Mouse (Mus musculus): Measurements from ENCODE around the gene Arnt2. TPM values are rescaled to one million over a fixed set of nuclear protein-coding genes. Genes with fewer than 3 reads are reported as not detected.

The Arnt2 gene
- polyA plus RNA-seq, 2 experiments = 11.0 to 29.7 TPM

DNA sequence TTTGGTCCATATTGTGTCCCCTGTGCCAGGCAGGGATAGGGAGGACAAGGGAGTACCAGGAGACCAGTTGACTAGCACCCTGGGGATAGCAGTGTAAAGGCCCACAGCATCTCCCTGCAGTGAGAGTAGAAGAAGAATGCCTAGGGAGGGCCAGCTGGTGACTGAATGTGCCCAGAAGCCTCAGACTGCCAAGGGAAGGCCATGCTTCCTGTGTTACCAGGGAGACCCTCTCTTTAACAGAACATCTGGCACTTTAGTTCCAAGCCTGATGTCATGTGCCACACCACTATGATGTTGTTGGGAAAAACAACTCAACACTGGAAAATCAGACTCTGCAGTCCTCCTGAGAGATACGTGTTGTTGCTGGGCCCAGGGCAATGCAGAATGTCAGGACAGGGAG is 12.7 kb downstream of the Arnt2 start:
- 46% methylated on average over 1 of the region's 1 CpGs for WGBS
- DNase-seq (ENCODE audit: low spot score) = no peak
- no peaks in the 10 kb centered on the region for H3K4me1 ChIP-seq (ENCODE audit: control insufficient read depth, insufficient read depth, low read length)
- no peak overlapping the region for H3K4me2 ChIP-seq (replicated peaks; ENCODE audit: low read depth, low read length, severe bottlenecking)
- H3K27ac ChIP-seq (replicated peaks; ENCODE audit: low read depth, low read length) = no peak overlapping the region
- H3K36me3 ChIP-seq (ENCODE audit: control insufficient read depth, insufficient read depth, low read length) = no peaks in the 10 kb centered on the region
- no peaks in the 10 kb centered on the region for H3K9me3 ChIP-seq (ENCODE audit: control insufficient read depth, low read length)
- no peak overlapping the region for H3K4me3 ChIP-seq (replicated peaks; ENCODE audit: low read length)
- no peak for TF ChIP-seq POLR2A (IDR thresholded peaks at IDR 0.05; ENCODE audit: borderline replicate concordance, extremely low read depth, insufficient read depth, insufficient read length)
- no peak overlapping the region for H3K9ac ChIP-seq (ENCODE audit: low read depth, low read length, severe bottlenecking)
- H3K27me3 ChIP-seq (ENCODE audit: control insufficient read depth, insufficient read depth, low read length) = no peaks in the 10 kb centered on the region
- ATAC-seq (ENCODE audit: low FRiP score, low read depth) = no peak

DNA sequence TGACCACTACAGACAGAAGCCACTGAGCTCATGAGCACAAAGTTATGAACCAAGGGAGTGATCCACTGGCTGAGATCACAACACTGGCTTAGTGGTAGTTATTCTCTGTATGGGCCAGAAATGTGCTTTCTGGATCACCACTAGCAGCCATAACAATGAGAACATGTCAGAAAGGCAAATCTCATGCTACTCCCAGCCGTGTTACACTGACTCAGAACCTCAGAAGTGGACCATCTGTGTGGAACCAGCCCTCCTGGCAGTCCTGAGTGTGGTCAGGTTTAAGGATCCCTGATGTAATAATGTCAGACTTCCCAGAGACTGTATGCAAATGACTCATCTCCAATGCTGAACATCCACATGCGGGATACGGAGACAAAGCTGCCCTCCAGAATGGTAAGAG is 13.4 kb downstream of the Arnt2 start:
- WGBS = 95% methylated on average over 3 of the region's 3 CpGs
- TF ChIP-seq POLR2A (IDR thresholded peaks at IDR 0.05; ENCODE audit: borderline replicate concordance, extremely low read depth, insufficient read depth, insufficient read length) = no peak
- Histone ChIP-seq H3K36me3 (ENCODE audit: control insufficient read depth, insufficient read depth, low read length) (no peaks in the 10 kb centered on the region), H3K9me3 (ENCODE audit: control insufficient read depth, low read length) (no peaks in the 10 kb centered on the region), H3K4me3 (replicated peaks; ENCODE audit: low read length) (no peak overlapping the region), H3K9ac (ENCODE audit: low read depth, low read length, severe bottlenecking) (no peak overlapping the region), H3K27ac (replicated peaks; ENCODE audit: low read depth, low read length) (no peak overlapping the region), H3K4me1 (ENCODE audit: control insufficient read depth, insufficient read depth, low read length) (no peaks in the 10 kb centered on the region), H3K27me3 (ENCODE audit: control insufficient read depth, insufficient read depth, low read length) (no peaks in the 10 kb centered on the region), H3K4me2 (replicated peaks; ENCODE audit: low read depth, low read length, severe bottlenecking) (no peak overlapping the region)
- no peak for DNase-seq (ENCODE audit: low spot score)
- ATAC-seq (ENCODE audit: low FRiP score, low read depth) = no peak

DNA sequence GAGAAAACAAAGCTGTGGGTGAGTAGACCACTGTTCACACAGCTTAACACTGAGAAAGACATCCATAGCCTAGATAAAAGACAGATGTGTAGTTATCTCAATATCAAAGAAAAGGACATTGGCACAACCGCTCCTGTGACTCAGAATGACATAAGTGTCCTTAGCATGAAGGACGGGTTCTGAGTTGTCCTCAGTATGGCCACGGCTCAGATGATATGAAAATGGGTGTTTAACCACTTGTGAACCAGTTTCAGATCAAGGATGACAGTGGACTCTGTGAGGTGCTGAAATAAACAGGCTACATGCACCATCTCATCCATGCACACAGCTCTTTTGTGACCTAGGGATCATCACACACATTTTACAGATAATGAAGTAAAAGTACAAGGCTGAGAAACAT is 22.1 kb downstream of the Arnt2 start:
- Histone ChIP-seq H3K36me3 (ENCODE audit: control insufficient read depth, insufficient read depth, low read length) (no peaks in the 10 kb centered on the region), H3K9me3 (ENCODE audit: control insufficient read depth, low read length) (no peaks in the 10 kb centered on the region), H3K27me3 (ENCODE audit: control insufficient read depth, insufficient read depth, low read length) (no peaks in the 10 kb centered on the region), H3K4me1 (ENCODE audit: control insufficient read depth, insufficient read depth, low read length) (no peaks in the 10 kb centered on the region), H3K4me2 (replicated peaks; ENCODE audit: low read depth, low read length, severe bottlenecking) (no peak overlapping the region), H3K27ac (replicated peaks; ENCODE audit: low read depth, low read length) (no peak overlapping the region), H3K4me3 (replicated peaks; ENCODE audit: low read length) (no peak overlapping the region), H3K9ac (ENCODE audit: low read depth, low read length, severe bottlenecking) (no peak overlapping the region)
- no peak for ATAC-seq (ENCODE audit: low FRiP score, low read depth)
- no peak for TF ChIP-seq POLR2A (IDR thresholded peaks at IDR 0.05; ENCODE audit: borderline replicate concordance, extremely low read depth, insufficient read depth, insufficient read length)
- 77% methylated on average over 3 of the region's 3 CpGs for WGBS
- DNase-seq (ENCODE audit: low spot score) = no peak

DNA sequence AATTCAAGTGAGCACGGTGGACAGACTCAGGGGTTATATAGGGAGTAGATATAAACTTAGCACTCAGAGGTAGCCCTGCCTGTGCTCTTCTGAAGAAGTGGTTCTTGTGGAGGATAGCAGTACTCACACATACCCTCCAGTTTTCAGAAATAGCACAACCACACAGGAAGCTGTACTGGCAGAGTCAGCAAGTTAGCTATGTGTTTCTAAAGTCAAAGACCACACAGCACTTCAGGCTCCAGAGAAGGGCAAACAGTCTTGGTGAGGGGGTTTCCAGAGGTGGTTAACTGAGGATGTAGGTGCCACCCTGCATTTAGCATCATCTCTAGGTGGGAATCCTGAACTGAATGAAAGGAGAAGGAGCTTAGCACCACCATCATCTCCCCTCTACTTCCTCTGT is 23.5 kb downstream of the Arnt2 start:
- no peaks in the 10 kb centered on the region for H3K9me3 ChIP-seq (ENCODE audit: control insufficient read depth, low read length)
- DNase-seq (ENCODE audit: low spot score) = no peak
- H3K27ac ChIP-seq (replicated peaks; ENCODE audit: low read depth, low read length) = no peak overlapping the region
- H3K9ac ChIP-seq (ENCODE audit: low read depth, low read length, severe bottlenecking) = no peak overlapping the region
- no peaks in the 10 kb centered on the region for H3K36me3 ChIP-seq (ENCODE audit: control insufficient read depth, insufficient read depth, low read length)
- no peak overlapping the region for H3K4me2 ChIP-seq (replicated peaks; ENCODE audit: low read depth, low read length, severe bottlenecking)
- no peak for TF ChIP-seq POLR2A (IDR thresholded peaks at IDR 0.05; ENCODE audit: borderline replicate concordance, extremely low read depth, insufficient read depth, insufficient read length)
- ATAC-seq (ENCODE audit: low FRiP score, low read depth) = no peak
- WGBS = 51% methylated on average over 1 of the region's 1 CpGs
- no peak overlapping the region for H3K4me3 ChIP-seq (replicated peaks; ENCODE audit: low read length)
- no peaks in the 10 kb centered on the region for H3K4me1 ChIP-seq (ENCODE audit: control insufficient read depth, insufficient read depth, low read length)
- no peaks in the 10 kb centered on the region for H3K27me3 ChIP-seq (ENCODE audit: control insufficient read depth, insufficient read depth, low read length)

DNA sequence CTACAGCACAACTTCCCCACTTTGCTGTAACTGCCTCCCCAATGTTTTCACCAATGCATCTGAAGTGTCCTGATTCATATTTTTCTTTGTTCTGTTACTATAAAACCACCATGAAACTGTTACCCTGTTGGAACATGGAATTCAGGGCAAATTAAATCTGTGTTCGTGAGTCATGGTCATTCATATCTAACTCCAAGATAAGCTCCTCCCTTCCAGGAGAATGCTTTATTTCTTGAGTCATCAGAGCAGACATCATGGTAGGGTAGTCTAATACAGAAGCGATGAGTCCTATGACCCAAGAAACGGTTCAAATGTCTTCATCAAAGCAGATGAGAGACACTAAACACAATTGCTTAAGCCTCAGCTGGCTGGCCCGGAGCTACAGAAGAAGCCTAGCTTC is 25.2 kb downstream of the Arnt2 start:
- ATAC-seq (ENCODE audit: low FRiP score, low read depth) = no peak
- WGBS = 87% methylated on average over 4 of the region's 4 CpGs
- no peaks in the 10 kb centered on the region for H3K4me1 ChIP-seq (ENCODE audit: control insufficient read depth, insufficient read depth, low read length)

DNA sequence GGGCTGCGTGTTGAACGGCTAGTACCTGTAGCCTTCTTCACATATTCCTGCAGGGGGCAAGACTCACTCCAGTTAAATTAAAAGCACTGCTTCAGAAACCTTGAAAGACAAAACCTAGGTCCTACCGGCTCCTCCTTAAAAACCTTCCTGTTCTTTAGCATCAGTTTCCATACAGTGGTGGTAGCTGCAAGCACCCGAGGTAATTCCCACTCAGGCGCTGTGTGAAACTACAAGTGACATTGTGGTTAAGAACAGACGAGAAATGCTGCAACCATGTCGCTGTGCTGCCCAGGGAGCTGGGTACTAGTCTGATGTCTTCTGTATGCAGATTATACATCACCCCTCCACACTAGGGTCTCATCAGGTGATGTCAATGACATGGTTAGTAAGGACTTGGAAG is 25.9 kb downstream of the Arnt2 start:
- Histone ChIP-seq H3K9me3 (ENCODE audit: control insufficient read depth, low read length) (no peaks in the 10 kb centered on the region), H3K4me2 (replicated peaks; ENCODE audit: low read depth, low read length, severe bottlenecking) (no peak overlapping the region), H3K27ac (replicated peaks; ENCODE audit: low read depth, low read length) (no peak overlapping the region), H3K4me3 (replicated peaks; ENCODE audit: low read length) (no peak overlapping the region), H3K27me3 (ENCODE audit: control insufficient read depth, insufficient read depth, low read length) (no peaks in the 10 kb centered on the region), H3K9ac (ENCODE audit: low read depth, low read length, severe bottlenecking) (no peak overlapping the region), H3K4me1 (ENCODE audit: control insufficient read depth, insufficient read depth, low read length) (no peaks in the 10 kb centered on the region), H3K36me3 (ENCODE audit: control insufficient read depth, insufficient read depth, low read length) (no peaks in the 10 kb centered on the region)
- no peak for TF ChIP-seq POLR2A (IDR thresholded peaks at IDR 0.05; ENCODE audit: borderline replicate concordance, extremely low read depth, insufficient read depth, insufficient read length)
- ATAC-seq (ENCODE audit: low FRiP score, low read depth) (no peak), DNase-seq (ENCODE audit: low spot score) (no peak)
- 85% methylated on average over 7 of the region's 7 CpGs for WGBS

More for the DNA sequence above, 25.2 kb downstream of the Arnt2 start:
- H3K4me2 ChIP-seq (replicated peaks; ENCODE audit: low read depth, low read length, severe bottlenecking) = no peak overlapping the region
- no peak overlapping the region for H3K9ac ChIP-seq (ENCODE audit: low read depth, low read length, severe bottlenecking)
- H3K36me3 ChIP-seq (ENCODE audit: control insufficient read depth, insufficient read depth, low read length) = no peaks in the 10 kb centered on the region
- H3K27ac ChIP-seq (replicated peaks; ENCODE audit: low read depth, low read length) = no peak overlapping the region
- DNase-seq (ENCODE audit: low spot score) = no peak
- H3K9me3 ChIP-seq (ENCODE audit: control insufficient read depth, low read length) = no peaks in the 10 kb centered on the region
- H3K4me3 ChIP-seq (replicated peaks; ENCODE audit: low read length) = no peak overlapping the region
- no peak for TF ChIP-seq POLR2A (IDR thresholded peaks at IDR 0.05; ENCODE audit: borderline replicate concordance, extremely low read depth, insufficient read depth, insufficient read length)
- H3K27me3 ChIP-seq (ENCODE audit: control insufficient read depth, insufficient read depth, low read length) = no peaks in the 10 kb centered on the region
